Mouse (Mus musculus): Measurements from ENCODE around the gene Cd55.
"Not testable (repeated sequence)": the region's sequence is repeated elsewhere in the genome, so short reads cannot be mapped to it uniquely, and the experiment has no call there.

Gene Cd55

GRCm38 (mm10) chr1:130462084-130462861 is at the start of gene Cd55:
Cd55 (minus strand) TSS chr1:130462744.
- in situ Hi-C loops (cut with MboI): no loop called here

DNA sequence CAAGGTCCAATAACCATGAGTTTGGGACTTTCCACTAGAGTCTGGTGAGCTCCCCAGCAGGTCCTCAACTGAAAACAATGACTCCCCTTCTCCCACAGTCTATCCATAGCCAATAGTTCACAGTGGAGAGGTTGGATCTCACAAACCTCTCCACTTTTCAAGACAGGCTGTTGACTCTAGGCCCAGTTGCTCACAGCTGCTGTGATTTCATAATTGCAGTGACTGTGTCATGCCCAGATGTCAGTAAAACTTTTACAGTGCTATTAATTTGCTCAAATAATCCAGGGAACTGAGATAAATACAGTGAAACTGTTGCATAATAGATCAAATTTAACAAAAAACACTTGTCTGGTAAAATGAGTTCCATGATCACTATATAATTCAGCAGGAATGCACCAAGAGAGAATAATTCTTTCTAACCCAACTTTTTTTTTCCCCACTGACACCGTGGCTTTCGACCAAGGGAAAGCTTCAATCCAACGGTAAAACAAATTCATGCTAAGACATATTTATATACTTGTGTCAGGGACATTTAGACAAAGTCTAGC is 49.4 kb upstream of the Cd55 start:
- in situ Hi-C loops (cut with MboI): no loop called here

DNA sequence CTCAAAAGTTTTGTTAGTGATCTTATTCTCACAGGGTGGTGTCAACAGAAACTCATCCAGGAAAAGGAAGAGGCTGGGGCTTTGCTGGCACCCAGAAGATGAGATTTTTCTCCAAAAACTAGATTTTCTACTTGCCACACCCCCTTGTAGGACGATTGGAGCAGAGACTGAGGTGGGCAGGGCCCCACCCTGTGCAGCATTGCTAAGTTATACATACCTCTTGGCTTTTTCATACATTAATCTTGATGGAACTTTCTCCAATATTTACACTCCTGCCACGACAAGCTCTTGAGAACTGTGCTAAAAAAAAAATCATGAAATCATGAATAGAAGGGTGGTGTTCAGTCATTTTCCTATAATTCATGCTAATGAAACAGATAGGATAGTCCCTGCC is 46.4 kb upstream of the Cd55 start:
- in situ Hi-C loops (cut with MboI): no loop called here

GRCm38 (mm10) chr1:130508030-130508956 is 45.7 kb upstream of the Cd55 start:
- in situ Hi-C loops (cut with MboI): no loop called here

DNA sequence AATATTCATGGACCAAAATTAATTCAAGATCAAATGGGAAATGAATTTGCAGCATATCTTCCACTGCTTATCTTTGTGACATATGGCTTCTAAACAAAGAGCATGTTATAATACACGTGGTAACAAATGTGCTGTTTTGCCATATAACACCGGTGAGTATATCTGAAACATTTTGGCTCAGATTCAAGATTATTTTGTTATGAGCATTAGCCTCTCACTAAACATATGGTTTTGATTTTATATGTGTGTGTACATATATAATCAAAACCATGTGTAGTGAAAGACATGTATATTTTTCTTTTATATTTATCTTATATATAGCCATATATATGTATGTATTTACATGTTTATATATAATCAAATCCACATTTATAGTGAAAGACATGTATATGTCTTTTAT is 44.9 kb upstream of the Cd55 start:
- in situ Hi-C loops (cut with MboI): no loop called here

DNA sequence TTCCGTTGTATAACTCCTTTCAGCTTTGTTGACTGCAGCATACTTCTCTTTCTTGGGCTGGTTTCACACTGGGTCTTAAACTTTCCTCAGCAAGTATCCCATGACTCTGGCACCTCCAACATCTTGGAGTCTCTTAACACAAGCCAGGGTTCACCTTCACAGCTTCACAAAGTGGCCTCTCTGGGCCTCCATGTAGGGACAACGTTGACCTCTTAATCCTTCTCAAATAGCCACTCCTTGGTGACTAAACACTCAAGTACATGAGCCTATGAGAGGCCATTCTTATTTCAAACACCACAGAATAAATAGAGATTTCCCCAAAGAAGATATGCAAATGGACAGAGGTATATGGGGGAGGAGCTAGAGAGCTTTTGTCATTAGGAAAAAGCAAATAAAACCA is 37.4 kb upstream of the Cd55 start:
- in situ Hi-C loops (cut with MboI): no loop called here

DNA sequence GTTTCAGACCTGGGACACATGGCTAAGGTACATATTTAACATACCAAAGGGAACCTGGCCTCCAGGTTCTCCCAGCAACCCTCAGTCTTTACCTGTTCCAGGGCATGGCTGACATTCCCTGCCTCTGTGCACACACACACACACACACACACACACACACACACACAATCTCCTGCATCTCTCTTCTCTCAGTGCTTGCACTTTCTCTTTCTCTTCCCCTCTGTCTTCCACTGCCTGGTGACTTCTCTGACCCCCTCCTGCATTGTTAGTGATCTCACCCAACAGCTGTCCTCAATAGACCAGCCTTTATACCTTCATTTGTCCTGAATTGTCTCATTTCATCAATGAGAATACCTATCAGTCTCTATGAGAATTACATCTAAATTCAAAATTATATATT is 35.8 kb upstream of the Cd55 start:
- in situ Hi-C loops (cut with MboI): no loop called here

DNA sequence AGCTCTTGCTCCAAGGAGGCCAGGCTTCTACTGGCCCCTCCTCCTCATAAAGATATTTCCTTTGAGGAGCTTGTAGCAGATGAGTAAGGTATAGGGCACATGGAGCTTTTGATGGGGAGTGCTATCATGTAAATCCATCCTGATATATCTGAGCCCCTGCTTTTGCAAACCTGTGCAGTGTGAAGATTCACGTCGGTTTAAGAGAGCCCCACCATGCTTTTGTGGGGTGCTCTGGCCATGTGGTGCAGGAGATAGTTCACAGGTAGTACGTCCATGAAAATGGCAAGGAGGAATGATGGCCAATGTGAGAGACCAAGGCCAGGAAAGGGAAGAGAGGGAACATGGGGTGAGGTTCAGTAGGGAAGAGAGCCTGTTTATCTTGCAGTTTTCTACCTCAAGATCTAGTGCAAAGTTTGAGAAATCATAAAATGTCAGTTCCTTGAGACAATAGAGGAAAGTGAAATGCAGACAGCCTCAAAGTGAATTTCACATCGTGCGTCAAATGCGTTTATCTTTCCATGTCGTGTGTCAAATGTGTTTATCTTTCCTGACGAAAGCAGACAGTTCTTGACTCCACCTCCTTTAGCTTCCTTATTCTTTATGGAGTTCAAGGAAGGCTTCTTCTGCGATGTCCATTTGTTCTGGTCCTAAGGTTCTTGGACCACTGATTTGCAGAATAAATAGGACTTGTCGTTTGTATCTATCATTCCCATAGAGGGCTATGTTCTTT is 24.4 kb upstream of the Cd55 start:
- in situ Hi-C loops (cut with MboI): no loop called here

DNA sequence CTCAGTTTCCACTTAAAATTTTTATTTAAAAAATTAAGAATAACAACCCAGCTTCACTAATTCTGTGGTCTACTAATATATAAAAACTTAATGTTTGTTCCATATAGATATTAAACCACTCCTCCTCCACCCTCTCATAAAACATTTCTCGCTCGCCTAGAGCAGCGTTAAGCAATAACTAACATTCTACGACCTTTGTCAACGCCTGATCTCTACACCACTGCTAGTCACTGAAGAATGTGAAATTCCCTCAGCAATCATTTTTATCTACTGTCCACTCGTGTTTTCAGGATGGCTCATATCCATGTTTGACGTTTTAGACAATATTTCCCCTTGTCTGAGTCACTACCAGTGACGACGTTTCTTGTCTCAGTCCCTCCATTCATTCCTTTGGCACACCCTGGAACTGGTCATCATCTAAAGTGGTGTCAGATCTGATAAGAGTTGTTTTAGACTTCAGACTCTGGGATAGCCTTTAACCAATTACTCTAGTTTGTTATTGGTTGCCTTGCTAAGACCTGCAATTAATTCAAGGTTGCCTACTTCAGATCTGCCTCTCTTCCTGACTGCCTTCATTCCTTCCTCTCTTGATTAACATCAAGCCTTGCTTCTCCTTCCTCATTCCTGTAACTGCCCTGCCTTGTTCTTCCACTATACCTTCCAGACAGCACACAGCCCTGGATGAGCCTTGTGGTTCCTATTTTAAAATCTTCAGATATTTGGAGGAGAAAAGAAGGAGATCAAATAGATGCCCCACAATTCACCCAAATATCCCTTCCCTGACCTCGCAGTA is 23.5 kb upstream of the Cd55 start:
- in situ Hi-C loops (cut with MboI): no loop called here

- in situ Hi-C loops (cut with MboI): no loop called here
Measured at GRCm38 (mm10) chr1:130485376-130485775, 22.8 kb upstream of the Cd55 start.

GRCm38 (mm10) chr1:130474936-130475335 is 12.4 kb upstream of the Cd55 start:
- in situ Hi-C loops (cut with MboI): no loop called here

DNA sequence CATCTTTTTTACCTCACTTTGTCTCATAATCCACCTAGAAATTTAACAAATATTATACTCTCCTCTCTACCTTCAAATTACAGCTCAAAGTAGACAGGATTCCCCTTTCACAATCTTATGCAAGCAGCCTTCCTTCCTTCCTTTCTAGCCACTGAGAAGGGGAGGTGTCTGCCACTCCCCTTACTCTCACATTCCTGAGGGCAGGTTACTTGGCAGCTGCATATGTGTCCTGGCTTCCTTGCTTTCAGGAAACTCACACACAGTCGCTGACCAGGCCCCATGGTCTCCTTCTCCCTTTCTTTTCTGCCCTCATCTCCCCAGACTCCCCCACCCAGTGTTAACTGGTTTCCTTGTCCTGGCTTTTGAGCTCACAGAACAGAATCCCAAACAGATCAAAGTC is 11.7 kb upstream of the Cd55 start:
- in situ Hi-C loops (cut with MboI): no loop called here

GRCm38 (mm10) chr1:130470074-130470473 is 7.5 kb upstream of the Cd55 start:
- in situ Hi-C loops (cut with MboI): no loop called here

- in situ Hi-C loops (cut with MboI): no loop called here
Measured at GRCm38 (mm10) chr1:130467453-130467852, 4.9 kb upstream of the Cd55 start.

DNA sequence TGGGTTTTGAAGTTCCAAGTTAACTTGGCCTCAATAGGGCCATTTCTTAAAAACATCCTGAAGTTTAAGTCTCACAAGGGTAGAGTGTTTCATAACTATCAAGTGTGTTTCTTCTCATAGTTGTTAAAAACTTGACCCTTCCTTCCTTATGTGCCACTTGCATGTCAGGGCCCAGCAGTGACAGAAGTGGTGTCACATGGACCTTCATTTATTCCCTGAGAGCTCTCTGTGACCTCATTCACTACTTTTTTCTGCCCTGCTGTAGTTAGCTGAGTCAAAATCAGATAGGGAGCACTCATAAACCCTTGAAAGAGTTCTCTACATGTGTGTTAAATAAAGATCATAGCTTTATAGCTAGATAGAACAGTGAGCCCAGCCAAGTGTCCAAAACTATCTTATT is 1.6 kb upstream of the Cd55 start:
- in situ Hi-C loops (cut with MboI): no loop called here

GRCm38 (mm10) chr1:130462867-130463266 is 323 bp upstream of the Cd55 start:
- in situ Hi-C loops (cut with MboI): no loop called here

DNA sequence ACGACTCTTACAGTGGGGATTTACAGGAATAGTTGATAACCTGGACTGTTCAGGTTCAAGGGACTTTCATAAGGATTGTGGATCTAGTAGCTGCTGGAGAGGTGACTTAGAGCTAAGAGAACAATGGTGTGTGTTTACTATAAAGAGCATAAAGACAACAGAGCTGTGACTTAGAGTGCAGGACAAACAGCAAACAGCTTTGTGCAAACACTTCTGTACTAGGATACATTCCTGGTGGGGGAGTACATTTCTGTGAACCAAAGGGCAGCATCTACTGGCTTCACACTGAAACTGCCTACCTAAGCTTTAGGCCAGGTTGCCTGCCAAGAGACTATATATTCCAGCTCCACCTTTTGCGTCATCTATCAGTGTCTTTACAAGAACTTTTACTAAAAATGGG is 7.4 kb downstream of the Cd55 start:
- in situ Hi-C loops (cut with MboI): no loop called here

DNA sequence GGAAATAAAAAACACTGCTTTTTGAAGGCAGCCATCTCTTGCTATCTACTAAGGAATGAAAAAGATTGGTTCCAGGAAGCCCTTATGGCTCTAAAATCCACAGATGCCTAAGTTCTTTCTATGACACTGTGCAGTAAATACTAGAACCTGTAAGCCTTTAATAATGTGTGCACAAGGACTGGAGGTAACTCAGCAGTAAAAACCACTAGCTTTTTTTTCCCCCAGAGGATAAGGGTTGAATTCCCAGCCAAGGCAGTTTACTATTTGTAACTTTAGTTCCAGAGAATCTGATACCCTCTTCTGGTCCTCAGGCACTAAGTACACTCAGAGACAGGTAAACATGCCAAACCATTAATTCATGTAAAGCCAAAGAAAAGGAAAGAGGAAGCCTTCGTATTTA is 19.6 kb downstream of the Cd55 start:
- in situ Hi-C loops (cut with MboI): not testable (repeated sequence)

GRCm38 (mm10) chr1:130430920-130431319 is 31.6 kb downstream of the Cd55 start:
- in situ Hi-C loops (cut with MboI): no loop called here

GRCm38 (mm10) chr1:130428667-130429066 is 33.9 kb downstream of the Cd55 start:
- in situ Hi-C loops (cut with MboI): not testable (repeated sequence)

- in situ Hi-C loops (cut with MboI): not testable (repeated sequence)
Measured at GRCm38 (mm10) chr1:130427175-130427853, 35.2 kb downstream of the Cd55 start.

Data from mature B cell (primary cell).